Mouse (Mus musculus) macrophage (primary cell): ENCODE measurements around the gene Casq1. TPM values are rescaled to one million over a fixed set of nuclear protein-coding genes. Genes with fewer than 3 reads are reported as not detected.

Source experiments
- H3K27ac ChIP-seq: fragments of 350-480 bp; formaldehyde crosslinking; 2 replicates; pipeline ENCODE4 v1.9.0; 2021
- H3K36me3 ChIP-seq: fragments of 350-480 bp; formaldehyde crosslinking; 2 replicates; pipeline ENCODE4 v1.9.0; 2021; ENCODE audit errors: inconsistent target
- H3K4me3 ChIP-seq: fragments of 350-480 bp; formaldehyde crosslinking; 2 replicates; pipeline ENCODE4 v1.9.0; 2021; ENCODE audit errors: inconsistent target
- H3K79me2 ChIP-seq: fragments of 350-480 bp; formaldehyde crosslinking; 2 replicates; pipeline ENCODE4 v1.9.0; 2021; ENCODE audit errors: inconsistent target
- WGBS: methylation state at CpG from one replicate; pipeline ENCODE4 v1.1.7; 2026; ENCODE audit warnings: inconsistent platforms; ENCODE audit not compliant: missing documents; 5-methylcytosine and 5-hydroxymethylcytosine counted together
- polyA plus RNA-seq: library from polyadenylated mRNA; stranded (reverse); fragments of 250-400 nt; gene quantifications from 3 replicates; pipeline ENCODE4 v1.2.4, GENCODE M21; 2018; ENCODE audit warnings: inconsistent platforms

Casq1 gene
- polyA plus RNA-seq, 1 experiment from 2014 or later = not detected

DNA sequence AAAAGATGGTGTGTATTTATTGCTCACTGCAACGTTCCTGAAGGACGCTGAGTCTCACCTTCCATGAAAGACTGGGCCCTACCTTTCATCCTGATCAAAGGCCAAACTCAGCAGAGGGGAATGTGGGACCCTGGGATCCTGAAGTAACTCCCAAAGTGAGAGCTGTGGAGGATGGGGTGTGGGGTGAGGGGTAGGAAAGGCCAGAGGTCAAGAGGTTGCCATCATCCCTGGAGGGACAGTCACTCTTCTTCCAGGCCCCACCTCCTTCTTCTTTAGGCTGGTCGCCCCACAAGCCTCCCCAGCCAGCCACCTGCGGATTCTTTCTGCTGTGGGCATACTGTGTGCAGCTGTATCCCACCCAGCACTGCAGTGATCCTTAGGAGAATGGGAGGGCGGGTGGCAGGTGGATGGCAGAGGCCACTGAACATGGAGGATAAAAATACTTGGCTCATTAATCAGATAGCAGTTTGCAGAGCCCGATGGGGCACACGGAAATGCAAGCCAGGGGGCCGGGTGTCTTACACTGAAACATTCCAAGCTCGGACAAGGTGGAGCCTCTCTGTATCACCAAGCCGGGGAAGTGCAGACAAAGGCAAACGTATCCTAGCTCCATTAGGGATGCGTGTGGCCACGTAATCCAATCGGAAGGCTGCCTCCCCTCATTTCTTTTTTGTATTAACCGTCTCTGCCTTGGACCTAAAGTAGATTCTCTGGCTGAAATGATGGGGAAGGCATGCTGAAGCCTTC is 1.3 kb downstream of the Casq1 start:
- Histone ChIP-seq H3K79me2 (no peaks in the 10 kb centered on the region), H3K27ac (no peak overlapping the region), H3K36me3 (no peaks in the 10 kb centered on the region), H3K4me3 (no peak overlapping the region)
- WGBS = 94% methylated on average over 15 of the region's 15 CpGs

DNA sequence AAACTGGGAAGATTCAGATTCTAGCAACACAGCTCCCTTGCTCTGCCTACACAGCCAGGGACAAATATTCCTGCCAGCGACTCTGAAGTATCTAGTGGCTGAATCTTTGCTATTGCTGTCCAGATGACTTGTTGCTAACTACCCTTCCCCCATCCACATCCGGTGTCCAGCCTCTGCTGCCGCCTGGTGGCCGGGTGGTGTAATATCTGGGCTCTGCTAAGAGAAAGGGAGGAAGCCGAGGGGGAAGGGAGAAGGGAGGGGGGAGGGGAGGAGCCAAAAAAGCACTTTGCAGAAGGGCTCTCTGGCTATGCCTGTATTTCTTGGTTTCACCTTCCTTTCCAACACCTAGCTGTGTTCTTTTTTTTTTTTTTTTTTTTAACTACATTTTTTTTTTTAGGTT is 2.5 kb downstream of the Casq1 start:
- 0% methylated on average over 3 of the region's 5 CpGs for WGBS
- H3K4me3 ChIP-seq = no peak overlapping the region
- no peaks in the 10 kb centered on the region for H3K79me2 ChIP-seq
- peak overlapping the region; percentile 55 for H3K27ac ChIP-seq
- H3K36me3 ChIP-seq = no peaks in the 10 kb centered on the region

DNA sequence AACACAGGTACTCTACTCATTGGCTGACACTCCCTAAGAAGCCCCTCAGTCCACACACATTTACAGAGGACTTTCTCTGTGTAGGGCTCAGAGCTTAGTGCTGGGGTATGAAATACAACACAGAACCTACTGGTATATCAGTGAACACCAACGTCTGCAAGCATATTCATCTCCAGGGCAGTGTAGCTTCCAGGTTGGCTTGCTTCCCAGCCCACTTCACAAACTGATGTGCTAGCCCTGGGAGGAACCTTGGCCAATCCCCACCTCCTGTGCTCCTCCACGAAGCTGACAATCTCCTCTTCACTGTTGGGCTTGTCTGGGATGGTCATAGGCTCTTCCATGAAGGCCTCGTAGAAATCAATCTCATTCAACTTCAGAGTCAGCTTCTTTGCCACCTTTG is 4.9 kb downstream of the Casq1 start:
- Histone ChIP-seq H3K36me3 (no peaks in the 10 kb centered on the region), H3K4me3 (no peak overlapping the region), H3K27ac (no peak overlapping the region), H3K79me2 (no peaks in the 10 kb centered on the region)
- WGBS = 30% methylated on average over 3 of the region's 3 CpGs

DNA sequence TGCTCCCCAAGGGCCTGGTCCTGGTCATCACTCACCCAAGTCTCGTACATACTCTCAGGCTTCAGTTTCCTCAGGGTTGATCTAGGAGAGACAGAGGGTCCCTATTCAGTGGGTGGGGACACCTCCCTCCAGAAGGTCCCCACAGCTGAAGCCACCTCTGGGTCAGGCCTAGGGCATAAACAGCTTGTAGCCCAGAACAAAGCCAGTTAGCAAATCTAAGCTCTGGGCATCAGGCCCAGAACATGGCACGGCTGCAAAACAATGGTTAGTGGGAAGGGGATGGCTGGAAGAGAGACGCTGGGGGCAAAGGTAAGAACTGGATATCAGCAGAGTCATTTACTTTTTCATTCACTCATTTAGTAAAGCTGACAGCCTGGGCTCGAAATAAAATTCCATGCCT is 5.9 kb downstream of the Casq1 start:
- Histone ChIP-seq H3K27ac (no peak overlapping the region), H3K79me2 (no peaks in the 10 kb centered on the region), H3K4me3 (no peak overlapping the region), H3K36me3 (no peaks in the 10 kb centered on the region)
- 88% methylated on average over 4 of the region's 4 CpGs for WGBS

DNA sequence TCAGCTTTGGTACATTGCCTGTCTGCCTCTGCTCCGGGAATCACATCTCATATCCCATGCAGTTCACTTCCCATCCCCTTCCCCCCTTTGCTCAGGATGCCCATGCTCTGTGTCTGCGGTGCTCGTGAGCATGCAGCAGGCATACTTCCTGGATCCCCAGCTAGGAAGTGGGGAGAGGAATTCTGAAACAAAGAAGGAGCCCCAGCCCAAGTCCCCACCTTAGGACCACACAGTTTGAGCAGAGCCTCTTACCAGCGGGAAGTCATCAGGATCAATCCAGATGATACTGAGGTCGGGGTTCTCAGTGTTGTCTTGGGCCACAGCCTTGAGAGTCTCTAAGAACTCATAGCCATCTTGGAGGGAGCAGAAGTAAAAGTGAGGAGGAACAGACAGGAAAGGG is 6.9 kb downstream of the Casq1 start:
- Histone ChIP-seq H3K79me2 (no peaks in the 10 kb centered on the region), H3K36me3 (no peaks in the 10 kb centered on the region), H3K4me3 (no peak overlapping the region), H3K27ac (no peak overlapping the region)
- 87% methylated on average over 5 of the region's 5 CpGs for WGBS

DNA sequence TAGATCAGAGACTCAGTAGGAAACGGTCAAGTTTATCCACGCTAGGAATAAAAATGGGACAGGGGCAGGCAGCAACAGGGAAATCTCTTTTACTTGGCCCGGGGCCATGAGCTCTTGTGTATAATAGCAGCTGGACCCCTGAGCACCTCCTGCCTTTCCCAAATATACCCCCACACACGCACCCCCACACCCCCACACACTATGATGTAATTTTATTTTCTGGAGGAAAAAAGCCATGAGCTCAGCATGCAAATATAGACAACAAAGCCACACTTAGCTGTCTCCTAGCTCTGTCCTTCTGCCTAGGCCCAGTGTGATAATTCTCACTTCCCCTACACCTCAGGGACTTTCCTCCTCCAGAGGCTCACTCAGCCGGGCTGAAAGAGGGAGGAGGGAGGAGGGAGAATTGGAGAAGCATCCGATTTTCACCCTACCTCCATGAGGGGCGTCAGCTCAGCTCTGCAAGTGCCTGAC is 12.5 kb downstream of the Casq1 start:
- 37% methylated on average over 6 of the region's 7 CpGs for WGBS
- H3K4me3 ChIP-seq = peak overlapping the region; percentile 89; the same call in 1 of the 2 replicates
- peaks cover 43% of the 10 kb centered on the region for H3K79me2 ChIP-seq
- peaks cover 8% of the 10 kb centered on the region; the same call in 1 of the 2 replicates for H3K36me3 ChIP-seq
- peak overlapping the region; percentile 92 for H3K27ac ChIP-seq

DNA sequence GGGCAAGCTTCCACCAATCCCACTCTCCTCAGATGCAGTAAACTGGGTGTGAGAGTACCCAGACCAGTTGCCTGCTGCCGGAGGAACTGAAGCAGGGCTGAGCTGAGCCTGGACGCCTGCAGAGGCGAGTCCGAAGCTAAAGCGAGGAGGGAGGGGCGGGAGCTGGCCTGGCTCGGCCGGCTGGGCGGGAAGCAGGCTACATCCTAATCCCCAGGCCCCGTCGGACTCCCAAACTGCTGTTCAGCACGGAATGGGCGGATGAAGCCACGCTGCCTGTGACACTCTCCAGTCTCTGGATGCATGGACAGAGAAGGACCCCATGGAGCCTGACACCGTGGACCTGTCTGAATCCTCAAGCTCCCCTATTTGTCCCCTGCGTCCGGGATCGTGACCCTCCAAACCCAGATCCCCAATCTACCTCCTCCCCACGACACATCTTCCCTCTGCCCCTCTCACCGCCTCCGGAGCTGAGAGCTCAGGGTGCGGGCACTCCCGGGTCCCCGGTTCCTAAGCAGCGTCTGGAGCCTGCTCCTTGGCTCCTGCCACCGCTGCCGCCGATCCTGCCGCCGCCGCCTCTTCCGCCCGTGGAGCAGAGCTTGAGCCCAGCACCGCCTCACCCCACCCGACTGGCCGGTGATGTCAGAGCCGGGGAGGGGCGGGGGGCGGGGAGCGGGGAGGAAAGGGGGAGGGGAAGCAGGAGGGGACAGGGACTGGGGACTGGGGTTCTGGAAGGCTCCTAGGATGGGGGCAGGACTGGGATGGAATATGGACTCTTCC is 13.3 kb downstream of the Casq1 start, which contains the start of gene Pea15a:
Pea15a (minus strand) TSS at position 664 of the 777 bp plus-strand sequence.
- Histone ChIP-seq H3K27ac (peak within 1 kb of the TSS; percentile 92), H3K36me3 (peaks cover 17% of the 10 kb centered on the region), H3K79me2 (peaks cover 51% of the 10 kb centered on the region), H3K4me3 (peak within 1 kb of the TSS; percentile 89)
- WGBS = under 1% methylated on average over 34 of the region's 40 CpGs

DNA sequence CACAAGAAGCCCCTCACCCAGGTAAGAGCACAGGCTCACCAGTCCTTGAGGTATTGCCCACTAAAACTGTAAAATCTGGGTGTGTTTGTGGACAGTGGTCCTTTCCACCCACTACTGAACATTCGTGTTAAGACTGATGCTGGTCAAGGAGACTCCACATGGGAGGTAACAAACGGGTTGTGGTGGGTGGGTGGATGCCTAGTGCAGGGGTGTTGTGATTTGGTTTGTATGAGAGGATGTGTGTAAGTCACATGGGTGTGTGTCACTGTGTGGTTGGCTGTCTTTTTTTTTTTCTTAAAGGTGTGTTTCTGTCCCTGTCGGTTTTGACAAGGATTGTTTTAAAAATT is 14.0 kb downstream of the Casq1 start:
- peak overlapping the region; percentile 92 for H3K27ac ChIP-seq
- 8% methylated on average over 1 of the region's 3 CpGs for WGBS
- H3K4me3 ChIP-seq = peak overlapping the region; percentile 89
- H3K79me2 ChIP-seq = peaks cover 57% of the 10 kb centered on the region
- H3K36me3 ChIP-seq = peaks cover 23% of the 10 kb centered on the region

DNA sequence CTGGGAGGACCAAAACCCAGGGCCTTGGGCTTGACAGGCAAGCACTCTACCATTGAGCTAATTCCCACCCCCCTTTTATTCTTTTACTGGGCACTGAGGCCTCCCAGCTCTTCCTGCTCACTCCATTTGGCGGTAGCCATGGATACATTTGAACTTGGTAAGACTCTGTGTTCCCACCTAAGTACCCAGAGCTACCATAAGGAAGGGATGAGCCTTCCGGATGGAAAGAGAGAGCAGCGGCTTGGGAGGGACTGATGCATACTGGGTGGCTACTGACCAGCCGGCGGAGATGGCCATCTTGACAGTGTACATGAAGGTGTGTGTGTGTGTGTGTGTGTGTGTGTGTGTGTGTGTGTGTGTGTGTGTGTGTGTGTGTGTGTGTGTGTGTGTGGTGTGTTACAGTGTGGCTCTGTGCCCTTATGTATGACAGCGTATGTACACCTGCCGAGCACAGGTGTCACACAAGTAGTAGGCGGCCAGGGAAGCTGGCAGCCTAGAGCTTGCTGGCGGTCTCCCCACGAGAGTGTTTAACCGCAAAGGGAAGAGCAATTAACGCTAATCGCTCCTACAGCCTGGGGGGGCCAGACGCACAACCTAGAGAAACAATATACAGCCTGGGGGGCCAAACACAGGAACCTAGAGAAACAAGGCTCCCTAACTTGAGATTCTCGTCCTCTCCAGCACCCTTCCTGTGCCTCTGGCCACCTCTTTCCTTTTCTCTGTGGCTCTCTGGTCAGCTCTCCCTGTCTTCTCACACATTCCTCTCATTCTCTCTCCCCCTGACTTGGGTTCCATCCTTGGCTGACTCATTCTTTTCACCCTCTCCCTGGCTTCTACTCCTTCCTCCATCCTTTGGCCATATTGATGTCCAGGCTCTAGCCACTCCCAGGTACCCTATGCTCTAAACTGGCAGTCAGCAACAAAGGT is 14.6 kb downstream of the Casq1 start:
- Histone ChIP-seq H3K4me3 (peak overlapping the region; percentile 89), H3K36me3 (peaks cover 28% of the 10 kb centered on the region), H3K79me2 (peaks cover 64% of the 10 kb centered on the region), H3K27ac (peak overlapping the region; percentile 92)
- WGBS = 82% methylated on average over 12 of the region's 15 CpGs

DNA sequence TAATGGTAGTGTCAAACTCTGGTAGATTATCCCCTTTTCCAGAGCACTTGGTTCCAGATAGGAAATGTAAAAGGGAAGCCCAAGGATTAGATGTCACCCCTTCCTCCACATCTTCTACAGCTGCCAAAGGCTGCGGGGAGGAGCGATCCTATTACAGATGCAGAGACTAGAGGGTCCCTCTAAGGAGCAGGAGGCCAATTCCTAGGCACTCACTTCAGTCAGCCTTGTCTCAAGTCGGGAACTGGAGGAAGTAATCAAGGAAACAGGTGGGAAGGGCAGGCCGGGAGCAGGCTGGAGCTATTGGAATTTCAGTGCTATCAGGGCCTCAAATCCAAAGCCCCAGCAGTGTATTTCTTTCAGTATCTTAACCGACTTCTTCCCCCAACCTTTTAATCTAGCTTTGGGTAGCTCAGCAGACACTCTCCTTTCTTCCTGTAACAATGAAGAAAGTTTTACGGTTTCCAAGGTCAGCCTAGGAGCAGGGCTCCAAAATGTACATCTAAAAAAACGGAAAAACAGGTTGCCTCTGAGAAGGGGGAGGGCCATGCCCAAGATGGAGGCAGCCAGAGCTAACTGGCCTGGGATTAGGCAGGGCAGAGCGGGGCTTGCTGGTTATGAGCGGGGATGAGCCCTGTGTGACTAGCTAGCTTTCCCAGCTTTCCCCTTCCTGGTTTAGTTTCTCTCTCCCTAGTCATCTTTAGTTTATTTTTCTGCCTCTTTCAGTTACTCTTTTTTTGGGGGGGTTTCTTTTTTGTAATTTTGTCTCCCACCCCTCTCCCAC is 15.4 kb downstream of the Casq1 start:
- H3K79me2 ChIP-seq = peaks cover 65% of the 10 kb centered on the region
- 79% methylated on average over 9 of the region's 9 CpGs for WGBS
- peaks cover 36% of the 10 kb centered on the region for H3K36me3 ChIP-seq
- H3K4me3 ChIP-seq = no peak overlapping the region
- no peak overlapping the region for H3K27ac ChIP-seq

DNA sequence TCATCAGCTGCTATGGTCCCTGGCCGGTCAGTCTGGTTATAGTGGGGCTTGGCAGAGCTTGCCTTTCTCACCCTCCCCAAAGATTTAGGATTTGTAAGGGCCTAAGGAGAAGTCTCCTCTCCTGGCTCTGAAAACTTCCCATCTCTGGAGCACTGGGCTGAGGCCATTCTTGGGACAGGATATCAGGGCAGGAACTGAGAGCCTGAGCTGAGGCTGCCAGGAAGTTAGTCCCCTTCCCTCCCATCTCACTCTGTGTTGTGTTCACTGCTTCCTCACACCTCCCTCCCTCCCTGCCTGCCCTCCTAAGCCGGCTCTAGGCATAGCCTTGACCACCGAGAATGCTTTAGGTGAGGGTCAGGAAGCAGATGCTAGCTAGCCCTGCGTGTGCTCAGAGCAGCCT is 16.1 kb downstream of the Casq1 start:
- peaks cover 65% of the 10 kb centered on the region for H3K79me2 ChIP-seq
- H3K4me3 ChIP-seq = no peak overlapping the region
- H3K36me3 ChIP-seq = peaks cover 41% of the 10 kb centered on the region
- no peak overlapping the region for H3K27ac ChIP-seq
- WGBS = 23% methylated on average over 4 of the region's 4 CpGs

DNA sequence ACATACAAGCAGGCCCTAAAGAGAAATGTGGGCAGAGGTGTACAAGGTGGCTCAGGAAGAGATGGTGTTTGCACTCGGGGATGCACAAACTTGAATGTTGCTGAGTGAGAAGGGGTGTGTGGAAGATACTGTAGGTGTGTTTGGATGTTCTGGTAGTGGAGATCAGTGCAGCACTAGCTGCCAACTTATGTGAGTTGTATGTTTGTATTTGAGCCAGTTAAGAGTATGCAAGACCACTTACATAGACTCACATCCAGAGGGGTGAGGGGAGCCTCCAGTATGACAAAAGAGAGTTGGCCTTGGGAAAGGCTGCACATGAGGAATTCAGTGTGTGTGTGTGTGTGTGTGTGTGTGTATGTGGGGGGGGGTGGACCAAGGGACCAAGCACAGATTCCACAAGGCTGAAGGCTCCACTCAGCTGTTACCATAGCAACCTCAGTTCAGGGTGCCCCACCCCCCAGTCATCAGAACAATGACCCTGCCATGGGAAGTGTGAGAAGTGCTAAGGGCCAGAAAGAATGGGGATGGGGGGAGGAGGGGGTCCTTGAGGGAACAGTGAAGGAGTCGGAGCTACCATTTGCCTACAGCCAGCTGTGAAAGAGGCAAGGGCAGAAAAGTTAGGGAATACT is 16.7 kb downstream of the Casq1 start:
- Histone ChIP-seq H3K36me3 (peaks cover 47% of the 10 kb centered on the region), H3K27ac (no peak overlapping the region), H3K79me2 (peaks cover 65% of the 10 kb centered on the region), H3K4me3 (no peak overlapping the region)
- 66% methylated on average over 2 of the region's 2 CpGs for WGBS
